Mouse (Mus musculus) heart, postnatal 0 days (tissue): ENCODE data around the gene Uchl5.

Experiments used
- CTCF ChIP-seq: IDR thresholded peaks from 2 replicates; pipeline ENCODE4 v1.5.1; 2016; ENCODE audit warnings: antibody characterized with exemption, control low read depth, low read depth
- EP300 ChIP-seq: IDR thresholded peaks from 2 replicates; pipeline ENCODE4 v1.6.1; 2016; ENCODE audit warnings: antibody characterized with exemption, low read depth

- TF ChIP-seq CTCF = no peak
- TF ChIP-seq EP300 = no peak
These were observed 59.5 kb downstream of the Uchl5 start for GRCm38 (mm10) chr1:143836363-143837182.
